Mouse (Mus musculus): ENCODE measurements at regions not wholly inside any gene's neighbourhood (a gene's known extent, or its start where the extent isn't known, plus 50 kb on each side); places are given as distances from the start of the nearest gene placed in this dataset.
"Not testable (repeated sequence)": the region's sequence is repeated elsewhere in the genome, so short reads cannot be mapped to it uniquely, and the experiment has no call there.

GRCm38 (mm10) chr2:3864872-3865271 is 152.6 kb upstream of the Frmd4a start:
- no peak for DNase-seq (ENCODE audit: low read depth, low spot score)

- not testable (repeated sequence) for DNase-seq (ENCODE audit: low read depth, low spot score)
Observed at GRCm38 (mm10) chr2:3866736-3867135, 150.8 kb upstream of the Frmd4a start.

GRCm38 (mm10) chr2:3869701-3870100 is 147.8 kb upstream of the Frmd4a start:
- no peak for DNase-seq (ENCODE audit: low read depth, low spot score)

- DNase-seq (ENCODE audit: low read depth, low spot score) = no peak
Observed at GRCm38 (mm10) chr2:3871748-3872147, 145.8 kb upstream of the Frmd4a start.

GRCm38 (mm10) chr2:3887000-3887399 is 130.5 kb upstream of the Frmd4a start:
- DNase-seq (ENCODE audit: low read depth, low spot score) = no peak

GRCm38 (mm10) chr2:3887845-3888433 is 129.6 kb upstream of the Frmd4a start:
- no peak for DNase-seq (ENCODE audit: low read depth, low spot score)

GRCm38 (mm10) chr2:3889381-3889780 is 128.1 kb upstream of the Frmd4a start:
- DNase-seq (ENCODE audit: low read depth, low spot score) = no peak

GRCm38 (mm10) chr2:3890462-3890861 is 127.1 kb upstream of the Frmd4a start:
- DNase-seq (ENCODE audit: low read depth, low spot score) = no peak

GRCm38 (mm10) chr2:3907026-3907425 is 110.5 kb upstream of the Frmd4a start:
- peak; percentile 6 for DNase-seq (ENCODE audit: low read depth, low spot score)

- DNase-seq (ENCODE audit: low read depth, low spot score) = no peak
Observed at GRCm38 (mm10) chr2:3908192-3908591, 109.3 kb upstream of the Frmd4a start.

GRCm38 (mm10) chr2:3910086-3910891 is 107.2 kb upstream of the Frmd4a start:
- DNase-seq (ENCODE audit: low read depth, low spot score) = no peak

- no peak for DNase-seq (ENCODE audit: low read depth, low spot score)
Observed at GRCm38 (mm10) chr2:3915141-3915540, 102.4 kb upstream of the Frmd4a start.

GRCm38 (mm10) chr2:3916365-3916764 is 101.2 kb upstream of the Frmd4a start:
- no peak for DNase-seq (ENCODE audit: low read depth, low spot score)

GRCm38 (mm10) chr2:3918156-3918555 is 99.4 kb upstream of the Frmd4a start:
- no peak for DNase-seq (ENCODE audit: low read depth, low spot score)

- no peak for DNase-seq (ENCODE audit: low read depth, low spot score)
Observed at GRCm38 (mm10) chr2:3919893-3920292, 97.6 kb upstream of the Frmd4a start.

- not testable (repeated sequence) for DNase-seq (ENCODE audit: low read depth, low spot score)
Observed at GRCm38 (mm10) chr2:3921084-3921483, 96.4 kb upstream of the Frmd4a start.

- no peak for DNase-seq (ENCODE audit: low read depth, low spot score)
Observed at GRCm38 (mm10) chr2:3922739-3923138, 94.8 kb upstream of the Frmd4a start.

- no peak for DNase-seq (ENCODE audit: low read depth, low spot score)
Observed at GRCm38 (mm10) chr2:3924696-3925095, 92.8 kb upstream of the Frmd4a start.

- DNase-seq (ENCODE audit: low read depth, low spot score) = no peak
Observed at GRCm38 (mm10) chr2:3925199-3925598, 92.3 kb upstream of the Frmd4a start.

- no peak for DNase-seq (ENCODE audit: low read depth, low spot score)
Observed at GRCm38 (mm10) chr2:3926129-3926528, 91.4 kb upstream of the Frmd4a start.

- DNase-seq (ENCODE audit: low read depth, low spot score) = no peak
Observed at GRCm38 (mm10) chr2:3927141-3927810, 90.2 kb upstream of the Frmd4a start.

- no peak for DNase-seq (ENCODE audit: low read depth, low spot score)
Observed at GRCm38 (mm10) chr2:3927853-3928252, 89.7 kb upstream of the Frmd4a start.

- no peak for DNase-seq (ENCODE audit: low read depth, low spot score)
Observed at GRCm38 (mm10) chr2:3930650-3931049, 86.9 kb upstream of the Frmd4a start.

Data from 3T3-L1 (cell line).